Mouse (Mus musculus) C2C12 (cell line): ENCODE results near the gene Zfp286. TPM values are rescaled to one million over a fixed set of nuclear protein-coding genes. Genes with fewer than 3 reads are reported as not detected.

ENCODE experiments used
- H3K27me3 ChIP-seq: one replicate; pipeline ENCODE4 v1.6.1; 2011; ENCODE audit not compliant: control insufficient read depth, insufficient read depth, insufficient read length
- H3K36me3 ChIP-seq: one replicate; pipeline ENCODE4 v1.6.1; 2011; ENCODE audit not compliant: control insufficient read depth, insufficient read depth
- H3K4me3 ChIP-seq: one replicate; pipeline ENCODE4 v1.5.1; 2011; ENCODE audit warnings: mild to moderate bottlenecking, control low read depth; ENCODE audit not compliant: poor library complexity, insufficient read depth, severe bottlenecking
- H3K79me2 ChIP-seq: one replicate; pipeline ENCODE4 v1.6.1; 2011; ENCODE audit not compliant: control insufficient read depth, insufficient read depth
- H3K79me3 ChIP-seq: one replicate; pipeline ENCODE4 v1.6.1; 2011; ENCODE audit warnings: low read depth, control low read depth
- H3ac ChIP-seq: one replicate; pipeline ENCODE3; 2011; ENCODE audit warnings: low read depth; ENCODE audit not compliant: control insufficient read depth, insufficient read length
- CEBPB ChIP-seq: IDR thresholded peaks from one replicate; pipeline ENCODE4 v1.6.1; 2011; ENCODE audit warnings: low read depth, mild to moderate bottlenecking, control low read depth, moderate library complexity
- CTCF ChIP-seq: IDR thresholded peaks from one replicate; pipeline ENCODE4 v1.5.1; 2011; ENCODE audit not compliant: control insufficient read depth, insufficient read depth, insufficient read length
- FOSL1 ChIP-seq: IDR thresholded peaks from one replicate; pipeline ENCODE4 v1.8.0; 2011; ENCODE audit warnings: mild to moderate bottlenecking, low read length; ENCODE audit not compliant: poor library complexity, insufficient read depth, severe bottlenecking
- MAX ChIP-seq: IDR thresholded peaks from one replicate; pipeline ENCODE4 v1.6.1; 2011; ENCODE audit warnings: mild to moderate bottlenecking, control low read depth
- MYOD1 ChIP-seq: IDR thresholded peaks from one replicate; pipeline ENCODE4 v1.6.1; 2011; ENCODE audit warnings: low read depth; ENCODE audit not compliant: control insufficient read depth, insufficient read length
- MYOG ChIP-seq: IDR thresholded peaks from one replicate; pipeline ENCODE4 v1.6.1; 2011; ENCODE audit not compliant: control insufficient read depth, insufficient read length; ENCODE audit errors: extremely low read depth
- USF1 ChIP-seq: IDR thresholded peaks from one replicate; pipeline ENCODE4 v1.6.1; 2011; ENCODE audit warnings: low read depth, mild to moderate bottlenecking, control low read depth, moderate library complexity
- polyA plus RNA-seq: library from polyadenylated mRNA; unstranded; fragments of >200 nt; fragmentation: generic; extraction: Trizol; gene quantifications from one replicate; pipeline ENCODE4 v1.2.1, GENCODE M21; 2012; ENCODE audit warnings: missing spikeins

Zfp286 gene
- polyA plus RNA-seq, 1 experiment, result not detected

DNA sequence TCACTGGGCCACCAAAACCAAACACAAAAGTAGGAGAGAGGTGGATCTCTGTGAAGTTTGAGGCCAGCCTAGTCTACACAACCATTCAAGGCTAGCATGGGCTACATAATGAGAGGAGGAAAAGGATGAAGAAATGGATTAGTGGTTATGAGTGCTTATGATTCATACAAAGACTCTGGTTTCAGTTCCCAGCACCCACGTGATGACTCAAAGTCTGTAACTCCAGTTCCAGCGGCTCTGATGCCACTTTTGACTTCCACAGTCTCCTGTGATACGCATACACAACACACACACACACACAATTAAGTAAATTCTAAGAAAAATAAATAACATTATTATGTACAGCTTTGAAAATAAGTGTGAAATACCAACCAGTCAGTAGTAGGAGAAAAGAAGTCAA, 56.6 kb downstream of the Zfp286 start:
- H3K79me3 ChIP-seq, result peaks cover 1% of the 10 kb centered on the region
- H3ac ChIP-seq, result no peak overlapping the region
- no peaks in the 10 kb centered on the region for H3K27me3 ChIP-seq
- no peak overlapping the region for H3K4me3 ChIP-seq
- TF ChIP-seq FOSL1 (peak; percentile 11), CEBPB (no peak), CTCF (no peak), MAX (no peak), USF1 (peak; percentile 87)
- peaks cover 16% of the 10 kb centered on the region for H3K79me2 ChIP-seq
- H3K36me3 ChIP-seq, result peaks cover under 1% of the 10 kb centered on the region

DNA sequence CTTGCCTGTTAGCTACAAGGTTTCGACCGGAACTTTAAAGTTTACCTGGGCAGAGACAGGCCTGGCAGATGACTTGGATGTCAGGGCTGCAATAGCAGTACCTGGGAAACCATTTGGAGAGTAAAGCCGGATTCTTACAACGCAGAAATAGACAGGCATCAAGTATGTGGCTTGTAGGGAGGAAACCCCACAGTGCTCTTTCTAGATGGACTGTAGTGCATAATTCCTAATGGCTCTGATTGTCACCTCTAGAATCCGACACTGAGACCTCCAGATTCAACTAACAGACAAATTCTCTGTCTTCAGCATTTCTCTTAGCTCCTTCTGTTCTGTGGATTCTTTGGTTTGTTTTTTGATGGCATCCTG, 57.3 kb downstream of the Zfp286 start:
- Histone ChIP-seq H3K79me3 (peaks cover 1% of the 10 kb centered on the region), H3K79me2 (peaks cover 16% of the 10 kb centered on the region), H3ac (no peak overlapping the region), H3K36me3 (peaks cover 5% of the 10 kb centered on the region), H3K4me3 (peak overlapping the region; percentile 56), H3K27me3 (no peaks in the 10 kb centered on the region)
- no peak for TF ChIP-seq MYOD1

DNA sequence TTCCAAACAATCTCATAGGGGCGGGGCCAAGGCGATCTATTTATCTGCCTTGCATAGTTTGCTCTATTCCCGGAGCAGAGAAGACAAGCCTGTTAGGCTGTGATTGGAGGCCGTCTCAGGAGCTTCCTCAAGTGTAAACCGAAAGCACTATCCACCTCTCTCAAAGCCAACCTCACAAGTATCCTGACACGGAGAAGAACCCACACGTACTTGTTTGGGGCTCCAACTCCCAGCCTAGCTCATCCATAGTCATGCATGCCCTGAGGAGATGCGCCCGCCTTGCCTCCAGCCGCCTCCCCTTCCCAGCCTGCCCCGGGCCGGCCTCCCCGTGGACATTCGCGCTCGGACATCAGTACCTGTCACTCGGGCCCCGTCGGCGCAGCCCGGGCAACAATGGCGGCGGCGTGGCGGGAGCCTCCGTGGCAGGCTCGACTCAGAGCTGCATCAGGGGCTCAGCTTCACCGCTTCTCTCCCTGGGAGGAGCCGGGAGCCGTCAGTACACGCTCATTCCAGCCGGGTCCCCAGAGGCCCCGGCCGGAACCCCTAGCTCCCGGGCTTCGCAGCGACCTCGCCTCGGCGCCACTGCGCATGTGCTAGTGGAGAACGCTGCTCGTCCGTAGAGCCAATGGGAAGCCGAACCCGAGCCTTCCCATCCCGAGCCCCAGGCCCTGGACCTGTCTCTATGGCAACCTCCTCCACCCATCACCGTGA, 57.8 kb downstream of the Zfp286 start, which contains the start of gene Zfp287:
Zfp287 (minus strand) TSS at position 595 of the 711 bp plus-strand sequence.
- peak within 1 kb of the TSS; percentile 81 for H3ac ChIP-seq
- peaks cover 16% of the 10 kb centered on the region for H3K79me2 ChIP-seq
- H3K36me3 ChIP-seq, result peaks cover 5% of the 10 kb centered on the region
- H3K4me3 ChIP-seq, result peak within 1 kb of the TSS; percentile 56
- no peaks in the 10 kb centered on the region for H3K27me3 ChIP-seq
- TF ChIP-seq CTCF (no peak), MYOG (no peak), MYOD1 (no peak), MAX (no peak), CEBPB (no peak), USF1 (no peak), FOSL1 (no peak)
- peaks cover 1% of the 10 kb centered on the region for H3K79me3 ChIP-seq

DNA sequence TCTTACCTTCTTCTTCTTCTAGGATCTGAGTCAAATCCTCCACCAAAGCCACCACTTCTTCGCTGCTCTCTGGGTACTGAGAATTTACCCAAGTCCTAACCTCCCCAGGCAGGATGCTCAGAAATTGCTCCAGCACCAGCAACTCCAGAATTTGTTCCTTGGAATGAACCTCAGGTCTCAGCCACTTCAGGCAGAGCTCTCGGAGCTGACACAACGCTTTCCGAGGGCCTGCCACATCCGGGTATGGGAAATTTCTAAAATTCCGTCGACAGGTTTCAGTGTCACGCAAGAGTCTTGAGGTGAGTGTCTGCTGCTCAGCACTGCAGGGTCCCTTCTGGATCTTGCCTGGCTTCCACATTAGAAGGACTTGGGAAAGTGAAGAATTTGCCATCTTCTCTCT, 61.0 kb downstream of the Zfp286 start:
- Histone ChIP-seq H3ac (no peak overlapping the region), H3K27me3 (no peaks in the 10 kb centered on the region), H3K79me3 (peaks cover 1% of the 10 kb centered on the region), H3K36me3 (peaks cover 16% of the 10 kb centered on the region), H3K79me2 (peaks cover 16% of the 10 kb centered on the region), H3K4me3 (no peak overlapping the region)
- TF ChIP-seq MAX (no peak), FOSL1 (no peak)

DNA sequence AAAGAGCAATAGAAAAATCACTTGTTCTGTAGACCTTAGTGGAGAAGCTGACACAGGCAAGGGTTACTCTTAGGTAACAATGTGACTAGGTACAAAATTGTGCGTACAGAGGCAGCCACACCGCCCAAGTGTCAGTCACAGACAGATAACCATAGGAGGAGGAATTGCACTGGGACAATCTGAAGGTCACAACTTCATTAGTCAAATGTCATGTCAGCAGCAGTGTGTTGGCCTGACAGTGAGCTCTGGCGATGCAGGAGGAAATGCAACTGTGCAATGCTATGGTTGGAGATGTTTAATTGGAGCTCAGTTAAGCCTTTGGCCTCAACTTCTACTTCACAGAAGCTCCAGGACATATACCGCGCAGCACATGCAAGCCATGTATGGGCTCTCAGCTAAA, 78.6 kb downstream of the Zfp286 start:
- Histone ChIP-seq H3K79me3 (no peaks in the 10 kb centered on the region), H3K79me2 (no peaks in the 10 kb centered on the region), H3ac (no peak overlapping the region), H3K27me3 (no peaks in the 10 kb centered on the region), H3K36me3 (peaks cover 12% of the 10 kb centered on the region), H3K4me3 (no peak overlapping the region)
- TF ChIP-seq FOSL1, result no peak
- no peak for TF ChIP-seq CEBPB
- no peak for TF ChIP-seq MYOD1
- no peak for TF ChIP-seq CTCF
- TF ChIP-seq USF1, result no peak
- no peak for TF ChIP-seq MYOG
- no peak for TF ChIP-seq MAX

DNA sequence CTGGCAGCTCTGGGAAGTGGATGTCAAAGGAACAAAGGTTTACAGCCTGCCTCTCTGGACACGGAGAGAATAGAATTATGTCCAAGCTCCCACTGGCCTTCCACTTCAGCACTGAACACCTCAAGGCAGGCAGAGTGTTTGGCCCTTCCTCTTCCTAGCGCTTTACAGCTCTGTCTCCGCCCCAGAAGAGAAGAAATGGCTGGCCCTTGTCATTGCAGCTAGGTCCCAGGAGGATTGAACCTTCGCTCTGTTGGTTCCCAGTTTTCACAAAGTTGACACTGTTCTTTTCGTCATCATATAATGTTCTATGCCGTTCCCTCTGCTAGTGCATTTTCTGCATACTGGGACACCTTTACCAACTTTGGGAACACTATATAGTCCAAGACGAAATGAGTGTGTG, 81.0 kb downstream of the Zfp286 start:
- H3K27me3 ChIP-seq, result no peaks in the 10 kb centered on the region
- TF ChIP-seq USF1, result no peak
- no peak for TF ChIP-seq MYOD1
- no peak for TF ChIP-seq CTCF
- TF ChIP-seq MYOG, result no peak
- TF ChIP-seq MAX, result no peak
- no peak for TF ChIP-seq FOSL1
- TF ChIP-seq CEBPB, result no peak
- H3K79me3 ChIP-seq, result no peaks in the 10 kb centered on the region
- H3K36me3 ChIP-seq, result peaks cover 6% of the 10 kb centered on the region
- H3ac ChIP-seq, result no peak overlapping the region
- H3K79me2 ChIP-seq, result no peaks in the 10 kb centered on the region
- no peak overlapping the region for H3K4me3 ChIP-seq
